Mouse (Mus musculus) neural tube, embryonic 13.5 days (tissue): ENCODE results near the gene Morc4. TPM values are rescaled to one million over a fixed set of nuclear protein-coding genes. Genes with fewer than 3 reads are reported as not detected.

ENCODE experiments used
- ATAC-seq: fragments of 200-750 bp; cut with Nextera tagmentation; 2 replicates; pipeline ENCODE4 v1.8.0; 2017; ENCODE audit warnings: low read depth, mild to moderate bottlenecking, moderate TSS enrichment, moderate library complexity
- H3K27ac ChIP-seq: fragments of 300-500 bp; sonication (generic); replicated peaks from 2 replicates; pipeline ENCODE4 v1.5.1; 2015; ENCODE audit warnings: moderate library complexity, mild to moderate bottlenecking, inconsistent platforms
- H3K27me3 ChIP-seq: fragments of 300-500 bp; sonication (generic); 2 replicates; pipeline ENCODE4 v1.6.1; 2015; ENCODE audit warnings: mild to moderate bottlenecking, inconsistent platforms
- H3K36me3 ChIP-seq: fragments of 300-500 bp; sonication (generic); 2 replicates; pipeline ENCODE4 v1.6.1; 2015; ENCODE audit warnings: mild to moderate bottlenecking, inconsistent platforms
- H3K4me1 ChIP-seq: fragments of 300-500 bp; sonication (generic); replicated peaks from 2 replicates; pipeline ENCODE4 v1.6.1; 2015; ENCODE audit warnings: inconsistent platforms
- H3K4me2 ChIP-seq: fragments of 300-500 bp; sonication (generic); 2 replicates; pipeline ENCODE4 v1.6.1; 2015; ENCODE audit warnings: inconsistent platforms, mild to moderate bottlenecking, moderate library complexity
- H3K4me3 ChIP-seq: fragments of 300-500 bp; sonication (generic); 2 replicates; pipeline ENCODE4 v1.5.1; 2015; ENCODE audit warnings: mild to moderate bottlenecking, inconsistent platforms
- H3K9ac ChIP-seq: fragments of 300-500 bp; sonication (generic); 2 replicates; pipeline ENCODE4 v1.6.1; 2015; ENCODE audit warnings: moderate library complexity, mild to moderate bottlenecking, inconsistent platforms
- H3K9me3 ChIP-seq: fragments of 300-500 bp; sonication (generic); 2 replicates; pipeline ENCODE4 v1.6.1; 2016; ENCODE audit warnings: inconsistent platforms
- WGBS: fragments of 180-500 bp; shearing (Covaris S2); methylation state at CpG from one replicate; pipeline ENCODE4 v1.1.7; 2015; 5-methylcytosine and 5-hydroxymethylcytosine counted together
- polyA plus RNA-seq: library from polyadenylated mRNA; unstranded; fragments of >200 nt; fragmentation: Nextera tagmentation; extraction: Ambion mirVana; gene quantifications from 2 replicates; pipeline ENCODE4 v1.2.1, GENCODE M21; 2015

Morc4 gene
- polyA plus RNA-seq, 1 experiment from 2014 or later: 4.9 TPM

DNA sequence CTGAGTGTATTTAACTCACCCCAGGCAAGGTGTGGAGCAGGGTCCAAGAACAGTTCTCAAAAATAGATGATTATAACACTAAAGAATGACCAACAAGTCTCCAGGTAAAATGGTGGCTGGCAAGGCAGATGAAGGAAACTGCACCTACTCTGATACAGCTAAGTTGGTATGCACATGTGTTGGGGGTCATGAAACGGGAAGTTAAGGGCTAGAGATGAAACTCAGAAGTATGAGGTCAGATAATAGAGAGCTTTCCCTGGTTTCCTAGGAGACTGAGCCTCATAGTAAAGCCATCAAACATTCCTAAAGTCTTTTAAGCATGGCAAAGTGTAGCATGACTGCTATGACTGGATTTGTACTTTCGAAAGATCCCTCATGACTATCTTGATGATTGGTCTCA, 68.4 kb downstream of the Morc4 start:
- no peak for ATAC-seq
- Histone ChIP-seq H3K36me3 (no peaks in the 10 kb centered on the region), H3K9me3 (no peaks in the 10 kb centered on the region), H3K4me2 (no peak overlapping the region), H3K9ac (no peak overlapping the region), H3K27me3 (peaks cover 27% of the 10 kb centered on the region), H3K4me1 (no peaks in the 10 kb centered on the region), H3K4me3 (no peak overlapping the region), H3K27ac (no peak overlapping the region)
- 81% methylated on average over 2 of the region's 2 CpGs for WGBS

DNA sequence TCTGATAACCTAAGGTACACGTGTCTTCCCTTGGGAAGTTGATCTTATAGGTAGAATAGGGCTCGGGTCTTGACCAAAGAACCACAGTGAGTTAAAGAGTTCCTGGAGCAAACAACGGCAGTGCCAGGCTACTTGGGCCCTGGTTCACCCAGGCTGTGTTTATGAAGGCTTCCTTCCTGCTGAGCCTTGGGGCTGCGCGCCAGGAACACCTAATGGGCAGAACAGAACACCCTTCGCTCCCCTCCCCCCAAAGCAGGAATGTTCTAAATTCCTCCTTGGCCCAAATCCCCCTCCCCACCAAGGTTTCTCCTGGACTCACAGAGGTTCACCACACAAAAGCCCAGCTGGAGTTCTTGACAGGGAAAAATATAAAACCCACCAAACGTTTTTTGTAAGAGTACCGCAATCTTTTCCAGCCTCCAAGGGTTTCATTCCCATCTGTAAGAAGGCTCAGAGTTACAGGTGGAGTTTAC, 71.0 kb downstream of the Morc4 start, which contains the start of gene Cldn2:
Gene Cldn2, plus strand, starts transcription at position 423 of the 473 bp plus-strand sequence.
- no peak within 1 kb of the TSS for H3K27ac ChIP-seq
- no peak within 1 kb of the TSS for H3K9ac ChIP-seq
- H3K27me3 ChIP-seq: peaks cover 28% of the 10 kb centered on the region
- H3K4me3 ChIP-seq: no peak within 1 kb of the TSS
- 77% methylated on average over 8 of the region's 8 CpGs for WGBS
- no peak within 1 kb of the TSS for H3K4me2 ChIP-seq
- H3K9me3 ChIP-seq: no peaks in the 10 kb centered on the region
- H3K4me1 ChIP-seq: no peaks in the 10 kb centered on the region
- H3K36me3 ChIP-seq: no peaks in the 10 kb centered on the region
- no peak for ATAC-seq

DNA sequence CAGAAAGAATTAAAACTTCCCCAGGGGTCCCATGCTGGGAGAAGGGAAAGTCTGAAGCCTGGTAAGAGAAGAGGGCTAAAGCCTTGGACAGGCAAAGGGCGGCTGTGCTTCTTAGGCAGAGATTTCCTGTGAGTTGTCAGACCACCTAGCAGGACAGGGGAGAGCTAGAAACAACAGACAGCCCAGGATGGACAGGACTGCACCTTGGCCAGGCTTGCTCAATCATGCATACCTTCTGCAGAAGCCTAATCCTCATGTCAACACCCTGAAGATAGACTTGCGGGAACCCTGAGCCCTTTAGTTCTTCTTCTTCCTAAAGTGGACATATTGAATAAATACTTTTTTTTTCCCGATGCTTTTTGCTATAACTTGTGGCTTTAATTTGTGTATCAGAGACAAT, 71.5 kb downstream of the Morc4 start:
- no peaks in the 10 kb centered on the region for H3K36me3 ChIP-seq
- ATAC-seq: no peak
- H3K4me2 ChIP-seq: no peak overlapping the region
- H3K27ac ChIP-seq: no peak overlapping the region
- WGBS: 93% methylated on average over 3 of the region's 3 CpGs
- no peak overlapping the region for H3K9ac ChIP-seq
- no peaks in the 10 kb centered on the region for H3K9me3 ChIP-seq
- no peaks in the 10 kb centered on the region for H3K4me1 ChIP-seq
- H3K27me3 ChIP-seq: peaks cover 28% of the 10 kb centered on the region
- no peak overlapping the region for H3K4me3 ChIP-seq

DNA sequence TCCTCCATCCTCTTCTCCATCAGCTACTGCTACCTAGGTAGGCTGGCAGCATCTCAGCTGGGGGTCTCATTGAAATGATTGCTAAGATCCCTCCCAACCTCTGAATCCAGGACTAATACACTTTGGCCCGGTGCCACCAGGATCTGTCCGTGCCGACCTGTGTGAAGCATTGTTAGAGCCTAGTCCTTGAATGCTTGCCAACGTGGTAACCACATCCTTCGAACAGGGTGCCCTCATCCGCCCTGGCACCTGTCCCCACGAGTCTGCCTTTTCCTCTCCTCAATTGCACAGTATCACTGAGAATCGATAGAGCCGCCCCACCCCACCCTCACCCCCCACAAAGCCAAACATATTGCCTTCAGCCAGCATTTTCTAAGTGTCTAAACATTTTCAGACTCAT, 73.6 kb downstream of the Morc4 start:
- no peak overlapping the region for H3K4me2 ChIP-seq
- H3K9me3 ChIP-seq: no peaks in the 10 kb centered on the region
- peaks cover 21% of the 10 kb centered on the region for H3K27me3 ChIP-seq
- whole genome bisulfite sequencing: 87% methylated on average over 9 of the region's 9 CpGs
- no peak overlapping the region for H3K27ac ChIP-seq
- H3K4me3 ChIP-seq: no peak overlapping the region
- H3K4me1 ChIP-seq: no peaks in the 10 kb centered on the region
- H3K36me3 ChIP-seq: no peaks in the 10 kb centered on the region
- no peak overlapping the region for H3K9ac ChIP-seq
- no peak for ATAC-seq

DNA sequence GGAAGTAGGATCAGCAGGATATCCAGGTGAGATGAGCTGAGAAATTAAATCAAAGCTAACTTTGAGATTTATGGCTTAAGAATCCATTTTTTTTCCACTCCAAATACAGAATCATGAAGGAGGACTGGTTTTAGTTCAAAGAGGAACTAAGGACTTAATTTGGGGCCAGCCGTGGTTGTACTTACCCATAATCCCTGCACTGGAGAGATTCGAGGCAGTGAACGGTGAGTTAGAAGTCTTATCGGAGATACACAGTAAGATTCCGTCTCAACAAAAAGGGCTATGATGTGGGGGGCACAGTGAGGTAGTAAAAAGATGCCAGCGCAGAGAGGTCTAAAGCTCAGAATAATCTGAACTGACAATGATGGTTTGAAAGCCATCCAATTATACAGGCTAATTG, 75.4 kb downstream of the Morc4 start:
- no peak overlapping the region for H3K9ac ChIP-seq
- WGBS: 84% methylated on average over 6 of the region's 6 CpGs
- no peak for ATAC-seq

DNA sequence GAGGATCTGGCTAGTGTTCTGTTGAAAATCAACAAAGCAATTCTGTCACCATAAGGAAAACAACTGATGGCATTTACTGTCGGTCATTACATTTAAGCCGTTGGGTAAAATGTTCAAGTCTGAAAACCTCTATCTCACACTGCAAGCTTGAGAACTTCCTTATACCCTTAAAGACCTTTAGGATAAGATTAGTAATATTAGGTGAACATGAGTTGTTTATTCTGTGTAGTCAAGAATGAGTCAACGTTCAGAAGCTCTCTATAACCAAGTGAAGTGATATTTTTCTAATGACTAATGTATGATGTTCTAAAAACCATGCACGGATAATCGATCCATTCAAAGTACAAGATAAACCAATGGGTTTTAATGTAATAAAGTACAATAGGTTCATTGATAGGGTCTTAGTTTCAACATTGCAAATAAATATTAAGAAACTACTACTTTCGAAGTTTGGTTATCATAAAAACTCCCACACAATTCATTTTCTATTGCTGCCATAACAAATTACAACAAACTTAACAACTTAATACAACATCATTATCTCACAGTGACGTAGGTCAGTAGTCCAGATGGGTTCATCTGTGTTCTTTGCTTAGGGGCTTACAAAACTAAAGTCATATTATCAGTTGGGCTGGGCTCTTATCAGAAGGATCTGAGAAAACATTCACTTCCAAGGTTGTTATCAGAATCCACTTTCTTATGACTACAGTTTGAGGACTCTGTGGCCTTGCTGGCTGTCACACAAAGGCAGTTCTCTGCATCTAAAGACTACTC, 77.2 kb downstream of the Morc4 start:
- Histone ChIP-seq H3K27ac (no peak overlapping the region), H3K9me3 (no peaks in the 10 kb centered on the region), H3K27me3 (peaks cover 18% of the 10 kb centered on the region; the same call in 1 of the 2 replicates), H3K9ac (no peak overlapping the region), H3K36me3 (no peaks in the 10 kb centered on the region), H3K4me2 (no peak overlapping the region), H3K4me1 (no peaks in the 10 kb centered on the region), H3K4me3 (no peak overlapping the region)
- WGBS: 88% methylated on average over 7 of the region's 7 CpGs
- ATAC-seq: no peak

More for the DNA sequence above, 75.4 kb downstream of the Morc4 start:
- Histone ChIP-seq H3K4me3 (no peak overlapping the region), H3K9me3 (no peaks in the 10 kb centered on the region), H3K4me2 (no peak overlapping the region), H3K27ac (no peak overlapping the region), H3K36me3 (no peaks in the 10 kb centered on the region), H3K4me1 (no peaks in the 10 kb centered on the region), H3K27me3 (peaks cover 11% of the 10 kb centered on the region; the same call in 1 of the 2 replicates)

DNA sequence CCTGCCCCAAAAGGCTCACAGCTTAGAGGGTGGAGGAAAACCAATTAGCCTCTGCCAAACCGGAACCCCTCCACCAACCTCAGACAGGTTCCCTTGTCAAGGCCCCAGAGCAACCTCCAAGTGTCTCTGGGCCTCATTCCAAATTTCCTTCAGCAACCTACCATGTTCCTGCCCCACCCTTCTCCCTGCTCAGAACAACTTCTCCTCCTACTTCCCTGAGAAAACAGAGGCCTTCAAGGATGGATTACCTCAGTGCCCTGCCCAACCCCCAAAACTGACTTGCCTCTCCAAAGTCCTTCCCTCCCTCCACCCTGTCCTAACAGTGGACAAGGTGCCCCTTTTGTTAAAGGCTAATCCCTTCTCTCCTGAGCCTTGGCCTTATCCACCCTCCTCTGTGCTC, 85.7 kb downstream of the Morc4 start:
- H3K27me3 ChIP-seq: peaks cover 38% of the 10 kb centered on the region
- H3K36me3 ChIP-seq: no peaks in the 10 kb centered on the region
- H3K4me1 ChIP-seq: 0 out of 2 replicates have a peak, but pooled peaks cover 7% of the 10 kb centered on the region
- 69% methylated on average over 1 of the region's 1 CpGs for WGBS
- no peak for ATAC-seq
- H3K4me2 ChIP-seq: no peak overlapping the region
- no peaks in the 10 kb centered on the region for H3K9me3 ChIP-seq
- H3K27ac ChIP-seq: no peak overlapping the region
- H3K4me3 ChIP-seq: no peak overlapping the region
- H3K9ac ChIP-seq: no peak overlapping the region

DNA sequence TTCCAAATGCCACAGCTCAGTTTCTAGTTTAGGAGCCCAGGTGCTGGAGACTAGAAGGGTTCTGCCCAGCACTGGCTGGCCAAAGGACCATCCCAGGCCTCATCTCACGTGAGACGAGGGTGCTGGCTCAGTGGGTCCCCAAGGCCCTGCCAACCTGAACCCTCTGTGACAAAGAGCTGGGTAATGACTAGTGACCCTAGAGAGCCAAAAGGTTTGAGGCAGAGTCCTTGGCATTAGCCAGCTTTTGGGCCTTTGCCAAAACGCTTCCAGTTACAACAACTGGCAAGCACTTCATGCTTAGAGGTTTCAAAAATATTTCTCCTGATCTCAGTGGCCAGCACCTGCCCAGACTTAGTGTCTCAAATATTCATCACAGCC, 88.4 kb downstream of the Morc4 start:
- no peak for ATAC-seq
- Histone ChIP-seq H3K36me3 (no peaks in the 10 kb centered on the region), H3K9ac (no peak overlapping the region), H3K27me3 (peaks cover 45% of the 10 kb centered on the region), H3K9me3 (no peaks in the 10 kb centered on the region), H3K27ac (no peak overlapping the region), H3K4me3 (no peak overlapping the region), H3K4me1 (0 out of 2 replicates have a peak, but pooled peaks cover 7% of the 10 kb centered on the region), H3K4me2 (no peak overlapping the region)
- WGBS: 42% methylated on average over 3 of the region's 3 CpGs

DNA sequence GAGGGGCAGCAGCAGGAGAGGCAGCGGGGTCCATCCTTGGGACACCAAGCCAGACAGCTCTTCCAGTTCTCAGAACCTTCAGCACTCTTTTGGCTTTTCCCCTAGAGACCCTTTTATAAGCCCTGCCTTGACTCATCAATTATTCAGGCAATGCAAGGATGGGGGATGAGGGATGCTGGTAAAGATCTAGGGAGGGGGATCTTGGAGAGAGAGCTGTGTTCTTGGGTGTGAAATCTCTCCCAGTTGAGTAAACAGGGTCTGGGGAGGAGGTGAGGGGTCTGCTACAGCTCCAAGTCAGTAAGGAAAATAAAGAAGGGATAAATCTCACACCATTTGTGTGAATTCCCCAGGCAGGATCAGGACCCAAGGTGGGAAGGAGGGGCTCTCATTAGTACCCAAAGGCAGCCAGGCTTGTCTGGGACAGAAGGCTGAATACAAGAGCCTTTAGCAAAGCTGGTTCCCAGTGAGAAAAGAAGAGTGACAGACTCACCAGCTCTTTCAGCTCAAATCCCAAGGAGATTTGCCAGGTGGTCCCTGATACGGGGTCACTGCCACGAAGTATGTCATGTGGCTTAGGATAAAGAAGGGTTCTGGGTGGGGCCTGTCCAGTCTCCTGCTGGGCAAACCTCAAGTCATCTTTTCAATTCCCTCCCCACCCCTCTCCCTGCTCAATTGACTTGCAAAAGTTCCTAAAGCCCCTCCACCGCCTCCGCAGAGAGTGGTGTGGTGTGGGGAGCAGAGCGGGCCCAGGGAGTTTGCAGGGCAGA, 89.0 kb downstream of the Morc4 start, which contains the start of gene Ripply1:
Gene Ripply1, minus strand, starts transcription at position 76 of the 767 bp plus-strand sequence.
- Histone ChIP-seq H3K9ac (no peak within 1 kb of the TSS), H3K27ac (no peak within 1 kb of the TSS), H3K9me3 (no peaks in the 10 kb centered on the region), H3K4me2 (no peak within 1 kb of the TSS), H3K4me3 (no peak within 1 kb of the TSS), H3K36me3 (no peaks in the 10 kb centered on the region), H3K27me3 (peaks cover 47% of the 10 kb centered on the region), H3K4me1 (0 out of 2 replicates have a peak, but pooled peaks cover 7% of the 10 kb centered on the region)
- WGBS: 32% methylated on average over 6 of the region's 6 CpGs
- ATAC-seq: no peak

DNA sequence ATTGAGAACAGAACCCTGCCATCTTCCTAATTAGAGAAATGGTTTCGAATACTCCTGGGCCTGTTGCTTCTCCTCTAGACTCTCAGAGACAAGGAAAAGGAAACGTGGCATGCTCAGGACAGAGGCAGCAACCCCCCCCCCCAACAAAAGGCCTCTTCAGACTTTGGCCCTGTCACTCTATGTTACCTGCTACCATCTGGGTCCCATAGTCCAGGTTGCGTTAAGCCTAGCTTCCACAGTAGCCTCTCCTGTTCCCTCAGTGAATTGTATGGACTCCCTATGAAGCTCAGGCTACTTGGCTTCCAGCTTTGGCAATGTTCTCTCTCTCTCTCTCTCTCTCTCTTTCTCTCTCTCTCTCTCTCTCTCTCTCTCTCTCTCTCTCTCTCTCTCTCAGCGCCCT, 89.9 kb downstream of the Morc4 start:
- Histone ChIP-seq H3K27ac (no peak overlapping the region), H3K4me3 (no peak overlapping the region), H3K27me3 (peaks cover 47% of the 10 kb centered on the region), H3K9ac (no peak overlapping the region), H3K4me2 (no peak overlapping the region), H3K36me3 (no peaks in the 10 kb centered on the region), H3K9me3 (no peaks in the 10 kb centered on the region), H3K4me1 (0 out of 2 replicates have a peak, but pooled peaks cover 7% of the 10 kb centered on the region)
- 89% methylated on average over 4 of the region's 4 CpGs for WGBS
- ATAC-seq: no peak

DNA sequence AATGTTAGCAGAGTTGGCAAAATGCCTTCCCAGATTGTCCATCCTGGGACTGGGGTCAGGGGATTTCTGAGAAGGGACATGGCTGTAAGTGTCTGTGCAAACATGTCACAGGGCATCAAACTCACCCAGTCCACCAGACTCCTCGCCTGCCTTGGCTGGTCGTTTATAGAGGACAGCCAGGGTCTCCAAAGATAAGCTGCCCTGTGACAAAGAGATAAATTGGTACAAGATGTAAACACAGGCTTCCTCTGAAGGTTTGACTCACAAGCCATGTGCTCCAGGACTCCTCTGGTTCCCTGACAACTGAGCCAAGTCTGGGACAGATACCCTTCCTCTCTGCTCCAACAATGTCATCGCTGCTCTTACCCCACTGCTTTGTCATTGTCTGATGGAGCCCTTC, 90.5 kb downstream of the Morc4 start:
- WGBS: 60% methylated on average over 3 of the region's 3 CpGs
- H3K4me2 ChIP-seq: no peak overlapping the region

DNA sequence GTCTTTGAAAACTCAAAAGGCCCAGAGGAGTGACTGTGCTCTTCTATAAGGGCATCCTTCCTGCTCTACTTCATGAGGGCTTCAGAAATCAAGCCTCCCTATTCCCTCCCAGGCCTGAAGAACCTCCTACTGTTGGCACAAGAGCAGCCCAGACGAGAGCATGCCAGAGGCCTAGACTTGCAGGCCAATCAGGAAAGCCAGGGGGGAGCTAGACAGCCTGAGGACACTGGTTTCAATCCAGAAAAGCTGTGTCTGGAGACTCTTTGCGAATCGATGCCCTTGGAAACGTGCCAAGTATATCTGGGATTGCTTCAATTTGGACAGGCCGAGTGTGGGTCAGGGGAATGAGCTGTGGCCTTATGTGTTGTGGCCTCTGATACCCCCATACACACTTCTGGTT, 92.1 kb downstream of the Morc4 start:
- Histone ChIP-seq H3K9ac (no peak overlapping the region), H3K27me3 (peaks cover 38% of the 10 kb centered on the region), H3K9me3 (no peaks in the 10 kb centered on the region), H3K4me1 (0 out of 2 replicates have a peak, but pooled peaks cover 7% of the 10 kb centered on the region), H3K4me3 (no peak overlapping the region), H3K4me2 (no peak overlapping the region), H3K36me3 (no peaks in the 10 kb centered on the region), H3K27ac (no peak overlapping the region)
- WGBS: 66% methylated on average over 5 of the region's 5 CpGs
- ATAC-seq: no peak

More for the DNA sequence above, 90.5 kb downstream of the Morc4 start:
- Histone ChIP-seq H3K27ac (no peak overlapping the region), H3K36me3 (no peaks in the 10 kb centered on the region), H3K9ac (no peak overlapping the region), H3K27me3 (peaks cover 47% of the 10 kb centered on the region), H3K9me3 (no peaks in the 10 kb centered on the region), H3K4me1 (0 out of 2 replicates have a peak, but pooled peaks cover 7% of the 10 kb centered on the region), H3K4me3 (no peak overlapping the region)
- no peak for ATAC-seq
